ENCODE assay signal across 8 mouse cellular contexts in genomic region chr13:77708514-77709013, GRCm38 (mm10). TPM values are rescaled to one million over a fixed set of nuclear protein-coding genes. Genes with fewer than 3 reads are reported as not detected.
DNase-seq lines count a peak whose midpoint lies in the region; ATAC-seq and TF ChIP-seq lines count a peak whose summit lies in the region.

No protein-coding gene starts in this region.

- H3K4me3 ChIP-seq in cortical plate, adult 2 months (ENCODE audit: insufficient read depth, low read length): peak overlapping the region; percentile 62
- peak overlapping the region; percentile 99 for H3K4me3 ChIP-seq in megakaryocyte, embryonic 14.5 days (replicated peaks)

- H3K27me3 ChIP-seq in megakaryocyte, embryonic 14.5 days (replicated peaks): no peaks in the 10 kb centered on the region

- no peaks in the 10 kb centered on the region for H3K4me1 ChIP-seq in cortical plate, adult 2 months (ENCODE audit: control insufficient read depth, insufficient read depth, low read length)
- peaks cover 25% of the 10 kb centered on the region for H3K4me1 ChIP-seq in megakaryocyte, embryonic 14.5 days

- peak; percentile 82 to 88 for DNase-seq in gastrocnemius, adult 8-10 months (ENCODE audit: low spot score in 2 of 2)
- DNase-seq in hindlimb bud, embryonic 11.5 days (ENCODE audit: extremely low spot score, low read depth, low spot score): peak; percentile 73
- peak; percentile 86 to 89 for DNase-seq in left cerebral cortex, adult 8-10 months (ENCODE audit: low spot score in 2 of 2)
- peak; percentile 95 for DNase-seq in right cerebral cortex, postnatal 10 days (ENCODE audit: low spot score in 2 of 2)
- peak; percentile 92 for DNase-seq in urinary bladder, postnatal 25 days (ENCODE audit: low spot score)

- no peak overlapping the region for H3K27ac ChIP-seq in cortical plate, adult 2 months (ENCODE audit: insufficient read depth, low read length)

- peaks cover 13% of the 10 kb centered on the region for H3K36me3 ChIP-seq in megakaryocyte, embryonic 14.5 days (replicated peaks; ENCODE audit: low read length)

- 0 out of 2 replicates have a peak, but pooled peaks cover 1% of the 10 kb centered on the region for H3K9me3 ChIP-seq in megakaryocyte, embryonic 14.5 days

- peak; percentile 98 for ATAC-seq in activated CD4-positive, CD25-positive, alpha-beta regulatory T cell, adult 4 months

- TF ChIP-seq POLR2A in cortical plate, adult 2 months (IDR thresholded peaks at IDR 0.05; ENCODE audit: extremely low read depth, insufficient read depth, low read length): peak; percentile 93

- no peak for TF ChIP-seq CTCF in cortical plate, adult 2 months (IDR thresholded peaks at IDR 0.05; ENCODE audit: extremely low read depth, insufficient read depth, low read length)

RNA-seq across cellular contexts. Expression of gene Fam172a, which starts 6.7 kb away (rescaled TPM):
- polyA plus RNA-seq in activated CD4-positive, CD25-positive, alpha-beta regulatory T cell, adult 4 months (2017; shearing (Covaris generic)): 10 to 100 TPM; 27.7 to 28.1 TPM
- polyA plus RNA-seq in cortical plate, adult 2 months (2012; rRNA removed): 18.0 and 19.1 TPM in 2 replicates
- total RNA-seq in gastrocnemius, adult 8-10 months (2022): 1 to 10 TPM; 7.1 to 8.3 (median 7.3) TPM
- 10 to 100 TPM; 38.9 to 42.8 (median 40.4) TPM for total RNA-seq in left cerebral cortex, adult 8-10 months (2022)
- 14.5 and 31.5 TPM in 2 replicates for polyA plus RNA-seq in megakaryocyte, embryonic 14.5 days (2012; ENCODE audit: insufficient read depth, low replicate concordance)
